Mouse (Mus musculus): Measurements from ENCODE around the gene Mob3a. TPM values are rescaled to one million over a fixed set of nuclear protein-coding genes. Genes with fewer than 3 reads are reported as not detected.

The Mob3a gene
- polyA plus RNA-seq, 1 experiment from 2014 or later: 34.4 TPM

DNA sequence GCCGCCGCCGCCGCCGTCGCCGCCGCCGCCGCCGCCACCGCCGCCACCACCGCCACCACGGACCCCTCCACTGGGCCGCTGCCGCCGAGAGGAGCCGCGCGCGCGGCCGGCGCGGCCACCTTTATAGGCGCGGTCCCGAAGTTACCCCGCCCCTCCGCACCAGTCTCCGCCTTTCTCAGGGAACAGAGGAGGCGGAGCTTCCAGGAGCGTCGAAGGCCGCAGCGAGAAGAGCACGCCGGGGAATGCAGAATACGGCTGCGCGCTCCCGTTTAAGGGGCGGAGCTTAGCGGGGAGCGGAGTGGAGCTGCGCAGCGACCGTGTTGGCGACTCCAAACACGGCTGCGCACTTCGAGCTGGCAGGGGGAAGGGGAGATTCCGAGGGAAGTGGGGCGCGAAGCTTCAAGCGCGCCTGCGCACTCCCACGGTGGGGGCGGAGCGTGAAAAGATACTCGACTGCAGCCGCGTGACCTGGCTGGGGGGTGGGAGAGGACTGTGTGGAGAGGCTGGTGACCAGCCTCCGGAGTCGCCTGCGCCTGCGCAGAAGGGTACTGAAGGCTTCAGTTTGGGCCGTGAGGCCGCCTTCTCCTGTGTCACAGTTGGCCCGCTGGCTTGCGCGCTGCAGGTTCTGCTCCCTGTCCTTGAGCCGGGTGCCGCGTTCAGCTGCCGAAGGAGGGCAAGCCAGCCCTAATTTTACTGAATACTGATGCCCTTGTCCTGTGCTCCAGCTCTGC lies 25.4 kb downstream of the Mob3a start:
- ATAC-seq (ENCODE audit: low FRiP score, low TSS enrichment): peak; percentile 92
- Histone ChIP-seq H3K4me1 (ENCODE audit: control insufficient read depth, insufficient read depth, low read length) (peaks cover 60% of the 10 kb centered on the region), H3K4me2 (replicated peaks; ENCODE audit: low read depth, low read length) (peak overlapping the region; percentile 67), H3K27ac (ENCODE audit: low read depth, low read length) (peak overlapping the region; percentile 99), H3K9me3 (ENCODE audit: control insufficient read depth, low read length) (no peaks in the 10 kb centered on the region), H3K36me3 (ENCODE audit: control insufficient read depth, insufficient read depth, low read length) (peaks cover 25% of the 10 kb centered on the region), H3K4me3 (ENCODE audit: low read length) (peak overlapping the region; percentile 99), H3K27me3 (ENCODE audit: control insufficient read depth, insufficient read depth, low read length) (no peaks in the 10 kb centered on the region), H3K9ac (ENCODE audit: low read depth, low read length) (peak overlapping the region; percentile 98)
- WGBS: under 1% methylated on average over 58 of the region's 78 CpGs

DNA sequence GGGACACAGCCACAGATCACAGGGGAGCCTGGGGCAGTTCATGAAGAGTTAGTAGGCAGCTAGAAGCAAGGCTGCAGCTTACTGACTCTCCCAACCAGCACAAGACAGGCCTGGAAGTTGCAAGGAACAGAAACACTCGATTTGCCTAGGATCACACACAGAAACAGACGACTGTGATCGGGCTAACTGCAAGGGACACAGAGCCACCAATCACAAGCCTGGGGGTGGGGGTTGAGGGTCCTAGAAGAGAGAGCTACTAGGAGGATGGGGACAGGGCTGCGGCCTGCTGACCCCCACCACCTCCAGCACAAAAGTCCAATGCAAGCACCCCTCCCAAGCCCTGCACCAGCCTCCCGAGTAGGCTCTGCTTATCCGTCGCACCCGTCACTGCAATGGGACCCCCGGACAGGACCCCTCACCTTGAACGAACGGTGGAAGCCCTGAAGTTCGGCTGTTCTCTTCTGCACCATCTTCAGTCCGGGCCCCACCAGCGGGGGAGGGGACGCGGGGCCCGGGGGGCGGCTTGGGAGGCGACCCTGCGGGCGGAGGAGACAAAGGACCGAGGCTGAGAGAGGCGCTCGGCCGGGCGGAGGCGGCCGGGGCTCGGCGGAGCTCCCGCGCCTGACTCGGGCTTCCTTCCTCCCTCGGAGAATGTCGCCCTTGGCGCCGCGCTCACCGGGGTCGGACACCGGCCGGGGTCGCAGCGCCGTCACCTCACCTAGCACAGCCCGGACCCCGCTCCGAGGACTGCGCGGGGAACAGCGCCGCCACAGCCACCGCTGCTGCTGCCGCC lies 26.2 kb downstream of the Mob3a start:
- Histone ChIP-seq H3K4me1 (ENCODE audit: control insufficient read depth, insufficient read depth, low read length) (peaks cover 60% of the 10 kb centered on the region), H3K27ac (ENCODE audit: low read depth, low read length) (peak overlapping the region; percentile 67; the same call in 1 of the 2 replicates), H3K9me3 (ENCODE audit: control insufficient read depth, low read length) (no peaks in the 10 kb centered on the region), H3K4me3 (ENCODE audit: low read length) (peak overlapping the region; percentile 99), H3K36me3 (ENCODE audit: control insufficient read depth, insufficient read depth, low read length) (peaks cover 33% of the 10 kb centered on the region), H3K27me3 (ENCODE audit: control insufficient read depth, insufficient read depth, low read length) (no peaks in the 10 kb centered on the region), H3K9ac (ENCODE audit: low read depth, low read length) (peak overlapping the region; percentile 98), H3K4me2 (replicated peaks; ENCODE audit: low read depth, low read length) (peak overlapping the region; percentile 67)
- peak; percentile 16 for ATAC-seq (ENCODE audit: low FRiP score, low TSS enrichment)
- under 1% methylated on average over 50 of the region's 54 CpGs for WGBS

DNA sequence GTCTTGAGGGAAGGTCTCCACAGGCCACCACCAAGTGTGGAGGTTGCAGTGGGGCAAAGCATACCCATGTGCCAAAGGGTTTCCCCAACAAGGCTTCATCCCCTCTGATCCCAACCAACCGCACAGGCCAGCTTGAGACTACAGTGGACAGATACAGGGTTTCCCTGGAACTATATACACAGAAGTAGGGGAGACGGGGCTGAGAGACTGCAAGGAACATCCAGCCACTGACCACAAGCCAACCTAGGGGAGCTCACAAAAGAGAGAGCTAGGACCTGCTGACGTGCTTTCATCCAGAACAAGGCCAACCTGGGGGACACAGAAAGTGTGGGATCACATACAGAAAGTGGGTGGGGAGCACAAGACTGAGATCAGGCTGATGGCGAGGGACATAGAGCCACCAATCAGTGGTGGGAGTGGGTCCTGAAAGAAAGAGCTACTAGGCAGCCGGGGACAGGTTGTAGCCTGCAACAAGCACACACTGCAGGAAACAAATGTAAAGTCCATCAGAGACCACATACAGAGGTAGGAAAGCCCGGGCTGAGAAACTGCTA lies 26.8 kb downstream of the Mob3a start:
- H3K4me2 ChIP-seq (replicated peaks; ENCODE audit: low read depth, low read length): peak overlapping the region; percentile 67
- peak overlapping the region; percentile 98 for H3K9ac ChIP-seq (ENCODE audit: low read depth, low read length)
- peaks cover 55% of the 10 kb centered on the region for H3K4me1 ChIP-seq (ENCODE audit: control insufficient read depth, insufficient read depth, low read length)
- no peaks in the 10 kb centered on the region for H3K27me3 ChIP-seq (ENCODE audit: control insufficient read depth, insufficient read depth, low read length)
- ATAC-seq (ENCODE audit: low FRiP score, low TSS enrichment): no peak
- H3K9me3 ChIP-seq (ENCODE audit: control insufficient read depth, low read length): no peaks in the 10 kb centered on the region
- H3K27ac ChIP-seq (ENCODE audit: low read depth, low read length): peak overlapping the region; percentile 67; the same call in 1 of the 2 replicates
- H3K4me3 ChIP-seq (ENCODE audit: low read length): peak overlapping the region; percentile 99
- H3K36me3 ChIP-seq (ENCODE audit: control insufficient read depth, insufficient read depth, low read length): peaks cover 39% of the 10 kb centered on the region
- whole genome bisulfite sequencing: 21% methylated on average over 6 of the region's 6 CpGs

DNA sequence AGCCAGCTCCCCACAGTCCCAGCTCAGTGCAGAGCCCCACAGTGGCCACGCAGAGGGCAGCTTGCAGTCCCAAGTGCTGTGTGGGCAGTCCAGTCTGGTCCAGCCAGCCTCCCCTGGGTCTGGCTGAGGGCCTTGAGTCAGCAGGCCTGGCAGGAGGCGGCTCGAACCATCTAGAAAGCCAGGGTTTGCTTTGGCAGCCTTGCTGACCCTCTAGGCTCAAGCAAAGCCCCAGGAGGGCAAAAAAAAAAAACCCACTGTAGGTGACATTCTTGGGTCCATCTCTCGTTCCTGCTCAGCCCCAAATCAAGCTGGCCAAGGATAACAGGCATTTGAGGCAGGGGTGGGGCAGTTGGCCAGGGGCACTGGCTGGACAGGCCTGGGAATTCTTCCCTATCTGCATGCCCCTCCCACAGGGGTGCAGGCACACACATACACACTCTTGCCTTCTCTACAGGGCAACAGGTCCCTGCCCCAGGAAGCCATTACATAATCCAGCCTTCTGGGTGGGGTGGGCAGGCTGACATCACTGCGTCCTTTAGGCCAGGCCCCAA lies 27.5 kb downstream of the Mob3a start:
- Histone ChIP-seq H3K9ac (ENCODE audit: low read depth, low read length) (peak overlapping the region; percentile 98), H3K4me2 (replicated peaks; ENCODE audit: low read depth, low read length) (peak overlapping the region; percentile 67), H3K4me1 (ENCODE audit: control insufficient read depth, insufficient read depth, low read length) (peaks cover 48% of the 10 kb centered on the region), H3K27me3 (ENCODE audit: control insufficient read depth, insufficient read depth, low read length) (no peaks in the 10 kb centered on the region), H3K9me3 (ENCODE audit: control insufficient read depth, low read length) (no peaks in the 10 kb centered on the region), H3K27ac (ENCODE audit: low read depth, low read length) (no peak overlapping the region), H3K36me3 (ENCODE audit: control insufficient read depth, insufficient read depth, low read length) (peaks cover 46% of the 10 kb centered on the region), H3K4me3 (ENCODE audit: low read length) (peak overlapping the region; percentile 99)
- 58% methylated on average over 5 of the region's 5 CpGs for WGBS
- ATAC-seq (ENCODE audit: low FRiP score, low TSS enrichment): no peak

- no peaks in the 10 kb centered on the region for H3K27me3 ChIP-seq (ENCODE audit: control insufficient read depth, insufficient read depth, low read length)
- H3K9me3 ChIP-seq (ENCODE audit: control insufficient read depth, low read length): no peaks in the 10 kb centered on the region
- 86% methylated on average over 3 of the region's 3 CpGs for WGBS
- peaks cover 43% of the 10 kb centered on the region for H3K4me1 ChIP-seq (ENCODE audit: control insufficient read depth, insufficient read depth, low read length)
- H3K9ac ChIP-seq (ENCODE audit: low read depth, low read length): peak overlapping the region; percentile 98; the same call in 1 of the 2 replicates
- peaks cover 52% of the 10 kb centered on the region for H3K36me3 ChIP-seq (ENCODE audit: control insufficient read depth, insufficient read depth, low read length)
- peak overlapping the region; percentile 99; the same call in 1 of the 2 replicates for H3K4me3 ChIP-seq (ENCODE audit: low read length)
- ATAC-seq (ENCODE audit: low FRiP score, low TSS enrichment): no peak
- peak overlapping the region; percentile 67 for H3K4me2 ChIP-seq (replicated peaks; ENCODE audit: low read depth, low read length)
- no peak overlapping the region for H3K27ac ChIP-seq (ENCODE audit: low read depth, low read length)
Measured at GRCm38 (mm10) chr10:80673690-80674089, 28.1 kb downstream of the Mob3a start.

DNA sequence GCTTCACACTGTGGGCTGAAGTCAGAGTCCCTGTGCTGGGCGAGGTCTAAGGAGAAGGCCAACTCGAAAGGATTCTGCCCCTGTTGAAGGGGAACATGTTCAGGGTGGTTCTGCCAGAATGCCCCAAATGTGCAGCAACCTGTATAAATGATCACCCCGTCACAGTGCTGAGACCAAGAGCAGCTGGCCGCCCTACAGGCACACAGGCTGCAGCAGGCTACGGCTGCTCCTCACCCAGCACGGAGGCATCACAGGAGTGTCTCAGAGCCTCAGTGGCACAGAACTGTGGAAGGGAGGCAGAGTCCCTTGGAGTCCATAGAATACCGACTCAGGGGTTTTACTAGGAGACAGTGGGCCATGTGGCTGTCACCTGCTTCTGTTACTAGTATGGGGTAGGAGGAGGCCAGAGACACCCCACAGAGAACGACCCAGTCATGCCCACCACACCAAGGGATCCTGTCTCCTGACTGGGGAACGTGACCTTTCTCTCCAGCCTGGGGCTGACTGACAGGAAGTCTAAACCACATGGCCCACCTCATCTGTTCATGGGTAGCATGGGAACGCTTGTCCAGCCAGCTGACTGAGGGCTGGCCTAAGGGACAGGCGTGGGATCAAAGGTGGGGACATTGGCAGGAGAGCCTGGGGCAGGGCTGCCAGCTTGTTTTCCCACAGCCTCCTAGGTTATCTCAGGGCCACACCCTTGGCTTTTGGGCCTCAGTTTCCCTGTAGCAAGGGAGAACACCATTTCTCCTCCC lies 29.7 kb downstream of the Mob3a start:
- Histone ChIP-seq H3K36me3 (ENCODE audit: control insufficient read depth, insufficient read depth, low read length) (peaks cover 68% of the 10 kb centered on the region), H3K4me3 (ENCODE audit: low read length) (no peak overlapping the region), H3K9ac (ENCODE audit: low read depth, low read length) (no peak overlapping the region), H3K27me3 (ENCODE audit: control insufficient read depth, insufficient read depth, low read length) (no peaks in the 10 kb centered on the region), H3K27ac (ENCODE audit: low read depth, low read length) (no peak overlapping the region), H3K4me2 (replicated peaks; ENCODE audit: low read depth, low read length) (no peak overlapping the region), H3K4me1 (ENCODE audit: control insufficient read depth, insufficient read depth, low read length) (peaks cover 27% of the 10 kb centered on the region), H3K9me3 (ENCODE audit: control insufficient read depth, low read length) (no peaks in the 10 kb centered on the region)
- WGBS: 81% methylated on average over 11 of the region's 11 CpGs
- no peak for ATAC-seq (ENCODE audit: low FRiP score, low TSS enrichment)

DNA sequence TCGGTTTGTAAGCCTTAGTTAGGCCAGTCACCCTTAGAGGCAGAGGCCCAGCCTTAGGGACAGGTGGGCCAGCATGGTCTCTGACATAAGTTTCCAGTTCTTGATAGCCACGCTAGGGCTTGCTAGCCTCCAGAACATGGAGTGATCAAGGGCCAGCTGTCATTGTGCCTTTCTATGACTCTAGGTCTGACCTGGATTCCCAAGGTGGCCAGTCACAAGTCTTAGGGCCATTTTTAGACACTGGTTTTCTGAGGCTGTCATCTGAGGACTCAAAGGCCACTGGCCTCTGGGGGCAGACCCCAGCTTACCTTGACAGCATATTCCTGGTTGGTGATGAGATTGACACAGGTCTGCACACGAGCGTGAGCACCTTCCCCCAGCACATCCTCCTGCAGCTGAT lies 30.5 kb downstream of the Mob3a start:
- Histone ChIP-seq H3K27me3 (ENCODE audit: control insufficient read depth, insufficient read depth, low read length) (no peaks in the 10 kb centered on the region), H3K4me2 (replicated peaks; ENCODE audit: low read depth, low read length) (no peak overlapping the region), H3K4me3 (ENCODE audit: low read length) (no peak overlapping the region), H3K9ac (ENCODE audit: low read depth, low read length) (no peak overlapping the region), H3K27ac (ENCODE audit: low read depth, low read length) (no peak overlapping the region), H3K36me3 (ENCODE audit: control insufficient read depth, insufficient read depth, low read length) (peaks cover 76% of the 10 kb centered on the region), H3K4me1 (ENCODE audit: control insufficient read depth, insufficient read depth, low read length) (peaks cover 26% of the 10 kb centered on the region), H3K9me3 (ENCODE audit: control insufficient read depth, low read length) (no peaks in the 10 kb centered on the region)
- 87% methylated on average over 4 of the region's 4 CpGs for WGBS
- no peak for ATAC-seq (ENCODE audit: low FRiP score, low TSS enrichment)

- no peak for ATAC-seq (ENCODE audit: low FRiP score, low TSS enrichment)
- H3K27ac ChIP-seq (ENCODE audit: low read depth, low read length): no peak overlapping the region
- peaks cover 81% of the 10 kb centered on the region for H3K36me3 ChIP-seq (ENCODE audit: control insufficient read depth, insufficient read depth, low read length)
- 89% methylated on average over 2 of the region's 2 CpGs for WGBS
- peaks cover 34% of the 10 kb centered on the region for H3K4me1 ChIP-seq (ENCODE audit: control insufficient read depth, insufficient read depth, low read length)
- no peak overlapping the region for H3K9ac ChIP-seq (ENCODE audit: low read depth, low read length)
- H3K27me3 ChIP-seq (ENCODE audit: control insufficient read depth, insufficient read depth, low read length): no peaks in the 10 kb centered on the region
- H3K4me2 ChIP-seq (replicated peaks; ENCODE audit: low read depth, low read length): no peak overlapping the region
- no peaks in the 10 kb centered on the region for H3K9me3 ChIP-seq (ENCODE audit: control insufficient read depth, low read length)
- no peak overlapping the region for H3K4me3 ChIP-seq (ENCODE audit: low read length)
Measured at GRCm38 (mm10) chr10:80670531-80670930, 31.2 kb downstream of the Mob3a start.

Data from kidney, embryonic 14.5 days (tissue).